Mouse (Mus musculus): ENCODE measurements at regions not wholly inside any gene's neighbourhood (a gene's known extent, or its start where the extent isn't known, plus 50 kb on each side); places are given as distances from the start of the nearest gene placed in this dataset.

DNA sequence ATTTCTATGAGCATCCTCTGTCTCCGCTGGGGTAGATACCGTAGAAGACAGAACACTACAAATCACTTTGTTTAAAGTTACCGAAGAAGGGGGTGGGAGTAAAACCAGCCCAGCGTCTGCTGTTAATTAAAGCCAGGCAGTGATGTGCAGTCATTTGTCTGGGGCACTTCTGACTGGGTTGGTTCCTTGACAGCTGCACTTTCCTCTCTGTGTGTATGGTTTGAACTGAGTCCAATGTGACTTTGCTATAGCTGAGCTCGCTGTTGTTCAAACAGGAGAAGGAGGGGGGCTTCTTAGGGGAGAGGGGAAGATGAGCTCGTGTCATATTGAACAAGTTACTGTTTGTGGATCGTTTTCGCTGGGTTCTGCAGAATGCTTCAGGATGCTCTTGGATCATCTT, 113.7 kb upstream of the Runx1 start:
- no peak for TF ChIP-seq POLR2A (IDR thresholded peaks at IDR 0.05; ENCODE audit: low read depth, low read length)
- no peak for TF ChIP-seq CTCF (IDR thresholded peaks at IDR 0.05; ENCODE audit: borderline replicate concordance, insufficient read depth, low read length)

All from embryonic fibroblast, embryonic 13.5 days (primary cell).